Mouse (Mus musculus) gastrocnemius, adult 8-10 months (tissue): ENCODE measurements around the gene Mfsd2a. TPM values are rescaled to one million over a fixed set of nuclear protein-coding genes. Genes with fewer than 3 reads are reported as not detected.
A peak's percentile ranks its signal among the peaks of the same experiment; 100 is the strongest.
"Not testable (repeated sequence)": the region's sequence is repeated elsewhere in the genome, so short reads cannot be mapped to it uniquely, and the experiment has no call there.

Source experiments
- DNase-seq, 2 experiments: peaks; one replicate each; pipeline ENCODE4 v3.0.0; 2022; ENCODE audit warnings: low spot score in 2 of 2
- total RNA-seq, 4 experiments: library from RNA; stranded (reverse); gene quantifications; 2 replicates each; pipeline ENCODE4 v1.2.4; 2022

Mfsd2a gene
- total RNA-seq = not detected

GRCm38 (mm10) chr4:122961100-122961567 is at the start of gene Mfsd2a:
Gene Mfsd2a, minus strand, starts transcription at chr4:122961188.
- no peak for DNase-seq

- no peak for DNase-seq
These were observed 44.3 kb upstream of the Mfsd2a start for GRCm38 (mm10) chr4:123005054-123005966.

GRCm38 (mm10) chr4:123000617-123001342 is 39.8 kb upstream of the Mfsd2a start:
- no peak for DNase-seq

- no peak for DNase-seq
These were observed 39.1 kb upstream of the Mfsd2a start for GRCm38 (mm10) chr4:123000130-123000529.

- DNase-seq = no peak
These were observed 38.3 kb upstream of the Mfsd2a start for GRCm38 (mm10) chr4:122999263-122999691.

- no peak for DNase-seq
These were observed 37.7 kb upstream of the Mfsd2a start for GRCm38 (mm10) chr4:122998537-122999262.

GRCm38 (mm10) chr4:122996618-122997381 is 35.8 kb upstream of the Mfsd2a start:
- DNase-seq = no peak

- no peak for DNase-seq
These were observed 35.2 kb upstream of the Mfsd2a start for GRCm38 (mm10) chr4:122996221-122996617.

- DNase-seq = peak; percentile 49 to 56
These were observed 34.6 kb upstream of the Mfsd2a start, which contains the start of gene Mycl for GRCm38 (mm10) chr4:122995404-122996220. Gene Mycl, plus strand, starts transcription at chr4:122995652.

- no peak for DNase-seq
These were observed 31.3 kb upstream of the Mfsd2a start for GRCm38 (mm10) chr4:122992276-122992675.

- no peak for DNase-seq
These were observed 30.2 kb upstream of the Mfsd2a start for GRCm38 (mm10) chr4:122991177-122991576.

GRCm38 (mm10) chr4:122988004-122988403 is 27.0 kb upstream of the Mfsd2a start:
- DNase-seq = not testable (repeated sequence)

GRCm38 (mm10) chr4:122987421-122987820 is 26.4 kb upstream of the Mfsd2a start:
- DNase-seq = no peak

GRCm38 (mm10) chr4:122985110-122985509 is 24.1 kb upstream of the Mfsd2a start:
- no peak for DNase-seq

- DNase-seq = no peak
These were observed 22.7 kb upstream of the Mfsd2a start for GRCm38 (mm10) chr4:122983486-122984261.

- no peak for DNase-seq
These were observed 21.5 kb upstream of the Mfsd2a start for GRCm38 (mm10) chr4:122982537-122982936.

- no peak for DNase-seq
These were observed 20.9 kb upstream of the Mfsd2a start for GRCm38 (mm10) chr4:122981930-122982329.

GRCm38 (mm10) chr4:122981238-122981637 is 20.2 kb upstream of the Mfsd2a start:
- no peak for DNase-seq

- no peak for DNase-seq
These were observed 19.7 kb upstream of the Mfsd2a start for GRCm38 (mm10) chr4:122980684-122981083.
